In genomic region chr2:17932932-17933790, GRCm38 (mm10) we compare ENCODE assay signal across 10 mouse cellular contexts.
DNase-seq lines count a peak whose midpoint lies in the region; ATAC-seq and TF ChIP-seq lines count a peak whose summit lies in the region.
"Had no signal": no experiment of that assay in that cellular context is flagged by ENCODE, and none has a peak within 500 bp of the region (broad histone marks: within the 10 kb centered on the region; RNA-seq: fewer than 3 reads in every experiment).

No protein-coding gene starts in this region.

- peak overlapping the region; percentile 45 for H3K4me3 ChIP-seq in heart, embryonic 10.5 days
- H3K4me3 ChIP-seq in ES-Bruce4 (ENCODE audit: low read depth, low read length), result no peak overlapping the region
- H3K4me3 ChIP-seq in forebrain, embryonic 14.5 days (ENCODE audit: low read depth, low read length), result peak overlapping the region; percentile 20
- H3K4me3 ChIP-seq in midbrain, embryonic 11.5 days (ENCODE audit: low read depth, low read length), result no peak overlapping the region

- intact Hi-C loops in heart, postnatal 25 days (cut with DNase I), result no loop called here

- no peaks in the 10 kb centered on the region for H3K27me3 ChIP-seq in heart, embryonic 10.5 days (ENCODE audit: insufficient read depth, poor library complexity, severe bottlenecking)
- no peaks in the 10 kb centered on the region for H3K27me3 ChIP-seq in ES-Bruce4 (ENCODE audit: control insufficient read depth, insufficient read depth, low read length, poor library complexity, severe bottlenecking)
- H3K27me3 ChIP-seq in forebrain, embryonic 14.5 days (replicated peaks; ENCODE audit: control insufficient read depth, insufficient read depth, low read length), result no peaks in the 10 kb centered on the region
- no peaks in the 10 kb centered on the region for H3K27me3 ChIP-seq in midbrain, embryonic 11.5 days (ENCODE audit: control insufficient read depth, insufficient read depth, low read length)

- 0 out of 2 replicates have a peak overlapping the region, but pooled peaks have one; percentile 18 for H3K9ac ChIP-seq in ES-Bruce4 (ENCODE audit: low read depth, poor library complexity, severe bottlenecking)
- H3K9ac ChIP-seq in forebrain, embryonic 14.5 days (ENCODE audit: low read length), result peak overlapping the region; percentile 44
- peak overlapping the region; percentile 33; the same call in 1 of the 2 replicates for H3K9ac ChIP-seq in midbrain, embryonic 11.5 days (ENCODE audit: low read length)

- no peaks in the 10 kb centered on the region for H3K9me3 ChIP-seq in heart, embryonic 10.5 days
- H3K9me3 ChIP-seq in ES-Bruce4 (replicated peaks; ENCODE audit: control insufficient read depth, insufficient read depth, low read length, poor library complexity, severe bottlenecking), result peaks cover 3% of the 10 kb centered on the region; the same call in 1 of the 2 replicates
- H3K9me3 ChIP-seq in forebrain, embryonic 14.5 days (replicated peaks; ENCODE audit: control insufficient read depth, low read length), result no peaks in the 10 kb centered on the region
- no peaks in the 10 kb centered on the region for H3K9me3 ChIP-seq in midbrain, embryonic 11.5 days (ENCODE audit: control insufficient read depth, low read length)

- peaks cover 37% of the 10 kb centered on the region for H3K4me1 ChIP-seq in heart, embryonic 10.5 days
- H3K4me1 ChIP-seq in ES-Bruce4 (ENCODE audit: control insufficient read depth, insufficient read depth, low read length), result peaks cover 3% of the 10 kb centered on the region
- 0 out of 2 replicates have a peak, but pooled peaks cover 8% of the 10 kb centered on the region for H3K4me1 ChIP-seq in forebrain, embryonic 14.5 days (ENCODE audit: control insufficient read depth, insufficient read depth, low read length)
- H3K4me1 ChIP-seq in midbrain, embryonic 11.5 days (ENCODE audit: control insufficient read depth, insufficient read depth, low read length), result peaks cover 15% of the 10 kb centered on the region

- 32% methylated on average over 15 of the region's 15 CpGs for WGBS in heart, embryonic 10.5 days
- 3% methylated on average over 15 of the region's 15 CpGs for WGBS in forebrain, embryonic 14.5 days
- WGBS in midbrain, embryonic 11.5 days, result 13% methylated on average over 15 of the region's 15 CpGs

- DNase-seq in heart, embryonic 10.5 days (ENCODE audit: low spot score), result no peak
- no peak for DNase-seq in heart, postnatal 25 days (ENCODE audit: low spot score)
- DNase-seq in forebrain, embryonic 14.5 days (ENCODE audit: low spot score), result peak; percentile 60
- peak; percentile 96 for DNase-seq in midbrain, embryonic 11.5 days (ENCODE audit: low spot score, missing footprints)
- DNase-seq in right cerebral cortex, postnatal 10 days (ENCODE audit: low spot score in 2 of 2), result no peak
- no peak for DNase-seq in frontal cortex, postnatal 36 days (ENCODE audit: low spot score in 2 of 2)
- DNase-seq: lung, adult 18-20 months had no signal

- no peak for TF ChIP-seq EP300 in ES-Bruce4 (IDR thresholded peaks at IDR 0.05; ENCODE audit: insufficient read depth, low read depth, low read length)

- peak overlapping the region; percentile 85 for H3K27ac ChIP-seq in heart, embryonic 10.5 days
- H3K27ac ChIP-seq in ES-Bruce4 (ENCODE audit: insufficient read depth, low read length), result peak overlapping the region; percentile 29
- peak overlapping the region; percentile 58; the same call in 1 of the 2 replicates for H3K27ac ChIP-seq in forebrain, embryonic 14.5 days (ENCODE audit: low read depth, low read length)
- peak overlapping the region; percentile 79 for H3K27ac ChIP-seq in midbrain, embryonic 11.5 days (ENCODE audit: low read depth, low read length)
- H3K27ac ChIP-seq: kidney, postnatal 0 days had no signal

- no peak for TF ChIP-seq POLR2A in ES-Bruce4 (IDR thresholded peaks at IDR 0.05; ENCODE audit: insufficient read depth, low read length)

- peak overlapping the region; percentile 46 for H3K4me2 ChIP-seq in forebrain, embryonic 14.5 days (ENCODE audit: low read length)
- peak overlapping the region; percentile 32 for H3K4me2 ChIP-seq in midbrain, embryonic 11.5 days

- peak; percentile 68 for ATAC-seq in forebrain, embryonic 14.5 days
- ATAC-seq in midbrain, embryonic 11.5 days (ENCODE audit: low FRiP score), result peak; percentile 91
- ATAC-seq in megakaryocyte, adult 5-6 weeks (ENCODE audit: poor library complexity, severe bottlenecking), result no peak

- H3K36me3 ChIP-seq in heart, embryonic 10.5 days, result no peaks in the 10 kb centered on the region
- no peaks in the 10 kb centered on the region for H3K36me3 ChIP-seq in ES-Bruce4 (ENCODE audit: control insufficient read depth, insufficient read depth, low read length, poor library complexity, severe bottlenecking)
- H3K36me3 ChIP-seq in forebrain, embryonic 14.5 days (ENCODE audit: control insufficient read depth, insufficient read depth, low read length), result no peaks in the 10 kb centered on the region
- H3K36me3 ChIP-seq in midbrain, embryonic 11.5 days (ENCODE audit: control insufficient read depth, insufficient read depth, low read length), result no peaks in the 10 kb centered on the region

- TF ChIP-seq CTCF in ES-Bruce4 (IDR thresholded peaks at IDR 0.05; ENCODE audit: low read depth, low read length), result no peak

Comparison
In these comparisons a context has a peak if more than half of its experiments do, and no peak if none do; other contexts are left out.
1. DNase-seq: peak in forebrain, embryonic 14.5 days (single experiment) and midbrain, embryonic 11.5 days (single experiment); none in heart, embryonic 10.5 days (single experiment), heart, postnatal 25 days (single experiment), right cerebral cortex, postnatal 10 days (0 of 2) and frontal cortex, postnatal 36 days (0 of 2).
2. H3K27ac ChIP-seq: peak in every context shown above with its lines; median percentile 85 in heart, embryonic 10.5 days; 79 in midbrain, embryonic 11.5 days; 58 in forebrain, embryonic 14.5 days; 29 in ES-Bruce4.
3. H3K4me3 ChIP-seq: peak in heart, embryonic 10.5 days (single experiment) and forebrain, embryonic 14.5 days (single experiment); none in ES-Bruce4 (single experiment) and midbrain, embryonic 11.5 days (single experiment).
4. Peak in every context shown above with its lines, with median percentiles within 50 percentile points of each other: H3K9ac ChIP-seq.